ENCODE assay signal across 11 mouse cellular contexts in genomic region chr1:59067976-59068375, GRCm38 (mm10). TPM values are rescaled to one million over a fixed set of nuclear protein-coding genes. Genes with fewer than 3 reads are reported as not detected.
DNase-seq lines count a peak whose midpoint lies in the region; ATAC-seq and TF ChIP-seq lines count a peak whose summit lies in the region.
"Had no signal": no experiment of that assay in that cellular context is flagged by ENCODE, and none has a peak within 500 bp of the region (broad histone marks: within the 10 kb centered on the region; RNA-seq: fewer than 3 reads in every experiment).

No protein-coding gene starts in this region.

- no peaks in the 10 kb centered on the region for H3K4me1 ChIP-seq in forebrain, embryonic 14.5 days (ENCODE audit: control insufficient read depth, insufficient read depth, low read length)
- no peaks in the 10 kb centered on the region for H3K4me1 ChIP-seq in forebrain, embryonic 12.5 days
- no peaks in the 10 kb centered on the region for H3K4me1 ChIP-seq in kidney, postnatal 0 days (replicated peaks; ENCODE audit: insufficient read depth, low read length)
- no peaks in the 10 kb centered on the region for H3K4me1 ChIP-seq in olfactory bulb, adult 2 months (ENCODE audit: control insufficient read depth, insufficient read depth, low read length)
- H3K4me1 ChIP-seq: midbrain, embryonic 12.5 days had no signal

- no peak overlapping the region for H3K4me2 ChIP-seq in forebrain, embryonic 14.5 days (ENCODE audit: low read length)
- no peak overlapping the region for H3K4me2 ChIP-seq in forebrain, embryonic 12.5 days
- H3K4me2 ChIP-seq in kidney, postnatal 0 days (ENCODE audit: low read length) = no peak overlapping the region
- H3K4me2 ChIP-seq: midbrain, embryonic 12.5 days had no signal

- no peak overlapping the region for H3K9ac ChIP-seq in forebrain, embryonic 14.5 days (ENCODE audit: low read length)
- H3K9ac ChIP-seq in forebrain, embryonic 12.5 days = no peak overlapping the region
- no peak overlapping the region for H3K9ac ChIP-seq in kidney, postnatal 0 days (ENCODE audit: low read depth, low read length)
- H3K9ac ChIP-seq: midbrain, embryonic 12.5 days had no signal

- H3K36me3 ChIP-seq in forebrain, embryonic 14.5 days (ENCODE audit: control insufficient read depth, insufficient read depth, low read length) = no peaks in the 10 kb centered on the region
- H3K36me3 ChIP-seq in forebrain, embryonic 12.5 days (replicated peaks) = no peaks in the 10 kb centered on the region
- no peaks in the 10 kb centered on the region for H3K36me3 ChIP-seq in kidney, postnatal 0 days (ENCODE audit: insufficient read depth, low read length)
- H3K36me3 ChIP-seq: G1E; midbrain, embryonic 12.5 days had no signal

- H3K27me3 ChIP-seq in forebrain, embryonic 14.5 days (replicated peaks; ENCODE audit: control insufficient read depth, insufficient read depth, low read length) = no peaks in the 10 kb centered on the region
- no peaks in the 10 kb centered on the region for H3K27me3 ChIP-seq in forebrain, embryonic 12.5 days
- H3K27me3 ChIP-seq in kidney, postnatal 0 days (ENCODE audit: insufficient read depth, low read length) = no peaks in the 10 kb centered on the region
- H3K27me3 ChIP-seq: midbrain, embryonic 12.5 days had no signal

- no peak for TF ChIP-seq POLR2A in olfactory bulb, adult 2 months (IDR thresholded peaks at IDR 0.05; ENCODE audit: insufficient read depth, low read depth, low read length)

- TF ChIP-seq CTCF in kidney, postnatal 0 days (IDR thresholded peaks at IDR 0.05; ENCODE audit: low read depth) = peak; percentile 81
- TF ChIP-seq CTCF in olfactory bulb, adult 2 months (IDR thresholded peaks at IDR 0.05; ENCODE audit: insufficient read depth, low read depth, low read length) = peak; percentile 31; the same call in 1 of the 2 replicates

- peak; percentile 32 for DNase-seq in forebrain, embryonic 14.5 days (ENCODE audit: low spot score)
- peak; percentile 18 for DNase-seq in ovary, postnatal 14 days (ENCODE audit: low spot score)
- DNase-seq in ovary, postnatal 10 days (ENCODE audit: low spot score) = no peak
- peak; percentile 28 to 29 for DNase-seq in cerebellum, postnatal 4 days (ENCODE audit: low spot score in 2 of 2)
- DNase-seq in kidney, postnatal 0 days (ENCODE audit: low spot score) = peak; percentile 82
- DNase-seq in urinary bladder, postnatal 4 days (ENCODE audit: low spot score in 2 of 2) = no peak

- H3K4me3 ChIP-seq in forebrain, embryonic 14.5 days (ENCODE audit: low read depth, low read length) = no peak overlapping the region
- H3K4me3 ChIP-seq in forebrain, embryonic 12.5 days (replicated peaks) = no peak overlapping the region
- H3K4me3 ChIP-seq in kidney, postnatal 0 days (replicated peaks; ENCODE audit: low read depth, low read length) = no peak overlapping the region
- no peak overlapping the region for H3K4me3 ChIP-seq in olfactory bulb, adult 2 months (ENCODE audit: insufficient read depth, low read depth, low read length)
- H3K4me3 ChIP-seq: midbrain, embryonic 12.5 days had no signal

- 10% methylated on average over 3 of the region's 3 CpGs for WGBS in forebrain, embryonic 14.5 days
- WGBS in forebrain, embryonic 12.5 days = 12% methylated on average over 3 of the region's 3 CpGs
- 4% methylated on average over 3 of the region's 3 CpGs for WGBS in kidney, postnatal 0 days
- 8% methylated on average over 3 of the region's 3 CpGs for WGBS in olfactory bulb, adult 2 months

- no peak overlapping the region for H3K27ac ChIP-seq in forebrain, embryonic 14.5 days (ENCODE audit: low read depth, low read length)
- no peak overlapping the region for H3K27ac ChIP-seq in forebrain, embryonic 12.5 days
- no peak overlapping the region for H3K27ac ChIP-seq in kidney, postnatal 0 days
- no peak overlapping the region for H3K27ac ChIP-seq in olfactory bulb, adult 2 months (ENCODE audit: insufficient read depth, low read depth, low read length)
- H3K27ac ChIP-seq: midbrain, embryonic 12.5 days had no signal

- H3K9me3 ChIP-seq in forebrain, embryonic 14.5 days (replicated peaks; ENCODE audit: control insufficient read depth, low read length) = no peaks in the 10 kb centered on the region
- H3K9me3 ChIP-seq in forebrain, embryonic 12.5 days = no peaks in the 10 kb centered on the region
- no peaks in the 10 kb centered on the region for H3K9me3 ChIP-seq in kidney, postnatal 0 days (replicated peaks; ENCODE audit: low read length)
- H3K9me3 ChIP-seq: G1E; midbrain, embryonic 12.5 days had no signal

- no peak for ATAC-seq in forebrain, embryonic 14.5 days
- ATAC-seq in forebrain, embryonic 12.5 days (ENCODE audit: low FRiP score) = no peak
- ATAC-seq in kidney, postnatal 0 days (replicated peaks; ENCODE audit: low FRiP score, low read depth) = no peak

RNA-seq across cellular contexts. Expression of gene C2cd6, which starts 26.7 kb away (rescaled TPM):
- polyA plus RNA-seq in forebrain, embryonic 14.5 days (2014; fragmentation: Nextera tagmentation; extraction: Ambion mirVana) = 4.7 TPM in 1 of 2 replicates, not detected in the other
- 0.11 TPM in 1 of 2 replicates, not detected in the other for polyA plus RNA-seq in forebrain, embryonic 12.5 days (2016; fragmentation: Nextera tagmentation; extraction: Ambion mirVana)
- polyA plus RNA-seq in kidney, postnatal 0 days (2015; fragmentation: Nextera tagmentation; extraction: Ambion mirVana) = not detected in 2 replicates
- not detected in 2 replicates for polyA plus RNA-seq in olfactory bulb, adult 2 months (2012; ENCODE audit: insufficient read depth, insufficient read length, low replicate concordance, missing spikeins)
- polyA plus RNA-seq: G1E; heart, embryonic 14.5 days; midbrain, embryonic 12.5 days had no signal

RNA-seq across cellular contexts. Expression of gene Tmem237, which starts 52.2 kb away (rescaled TPM):
- polyA plus RNA-seq in forebrain, embryonic 14.5 days (2014; fragmentation: Nextera tagmentation; extraction: Ambion mirVana) = 34.8 and 61.9 TPM in 2 replicates
- 51.9 and 56.1 TPM in 2 replicates for polyA plus RNA-seq in forebrain, embryonic 12.5 days (2016; fragmentation: Nextera tagmentation; extraction: Ambion mirVana)
- 39.9 and 42.9 TPM in 2 replicates for polyA plus RNA-seq in kidney, postnatal 0 days (2015; fragmentation: Nextera tagmentation; extraction: Ambion mirVana)
- polyA plus RNA-seq in olfactory bulb, adult 2 months (2012; ENCODE audit: insufficient read depth, insufficient read length, low replicate concordance, missing spikeins) = not detected in 2 replicates

Comparison
In these comparisons a context has a peak if more than half of its experiments do, and no peak if none do; other contexts are left out.
1. DNase-seq: peak in forebrain, embryonic 14.5 days (single experiment), ovary, postnatal 14 days (single experiment), cerebellum, postnatal 4 days (2 of 2) and kidney, postnatal 0 days (single experiment); none in ovary, postnatal 10 days (single experiment) and urinary bladder, postnatal 4 days (0 of 2).
2. RNA of gene Tmem237, which starts 52.2 kb away (polyA plus RNA-seq): 51.9 to 56.1 TPM in forebrain, embryonic 12.5 days, 39.9 to 42.9 TPM in kidney, postnatal 0 days and 34.8 to 61.9 TPM in forebrain, embryonic 14.5 days; not detected in olfactory bulb, adult 2 months; every median in the first group is over 10 times any median in the second.